Mouse (Mus musculus): ENCODE data around the gene Ankrd45. TPM values are rescaled to one million over a fixed set of nuclear protein-coding genes. Genes with fewer than 3 reads are reported as not detected.
"Not testable (repeated sequence)": the region's sequence is repeated elsewhere in the genome, so short reads cannot be mapped to it uniquely, and the experiment has no call there.

Gene Ankrd45
- polyA plus RNA-seq, 1 experiment: 3.3 TPM

DNA sequence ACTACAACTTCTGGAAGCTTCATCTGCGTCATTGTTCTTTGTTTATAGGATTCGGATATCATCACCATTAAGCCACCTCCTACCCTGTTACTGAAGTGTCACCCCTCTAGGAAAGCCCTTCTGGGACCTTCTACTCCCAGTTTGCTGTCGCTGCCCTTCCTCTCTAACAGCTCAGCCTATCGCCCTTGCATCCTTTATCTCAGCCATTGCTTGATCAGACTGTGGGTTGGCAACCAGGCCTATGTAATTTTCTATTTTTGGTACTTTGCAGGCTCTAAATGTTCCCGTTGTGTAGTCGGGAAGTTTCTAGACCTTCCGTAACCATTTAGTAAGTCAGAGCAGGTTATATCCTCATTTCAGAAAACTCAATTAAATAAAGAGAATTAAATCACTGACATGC lies 725 bp downstream of the Ankrd45 start:
- Histone ChIP-seq H3K9ac (ENCODE audit: low read depth, poor library complexity, severe bottlenecking) (peak overlapping the region; percentile 59; the same call in 1 of the 2 replicates), H3K27ac (ENCODE audit: insufficient read depth, low read length) (no peak overlapping the region), H3K9me3 (replicated peaks; ENCODE audit: control insufficient read depth, insufficient read depth, low read length, poor library complexity, severe bottlenecking) (peaks cover 19% of the 10 kb centered on the region), H3K4me1 (ENCODE audit: control insufficient read depth, insufficient read depth, low read length) (no peaks in the 10 kb centered on the region), H3K4me3 (ENCODE audit: low read depth, low read length) (no peak overlapping the region), H3K36me3 (ENCODE audit: control insufficient read depth, insufficient read depth, low read length, poor library complexity, severe bottlenecking) (no peaks in the 10 kb centered on the region), H3K27me3 (ENCODE audit: control insufficient read depth, insufficient read depth, low read length, poor library complexity, severe bottlenecking) (no peaks in the 10 kb centered on the region)
- TF ChIP-seq POLR2A (IDR thresholded peaks at IDR 0.05; ENCODE audit: insufficient read depth, low read length) (no peak), CTCF (IDR thresholded peaks at IDR 0.05; ENCODE audit: low read depth, low read length) (no peak), EP300 (IDR thresholded peaks at IDR 0.05; ENCODE audit: insufficient read depth, low read depth, low read length) (no peak)

DNA sequence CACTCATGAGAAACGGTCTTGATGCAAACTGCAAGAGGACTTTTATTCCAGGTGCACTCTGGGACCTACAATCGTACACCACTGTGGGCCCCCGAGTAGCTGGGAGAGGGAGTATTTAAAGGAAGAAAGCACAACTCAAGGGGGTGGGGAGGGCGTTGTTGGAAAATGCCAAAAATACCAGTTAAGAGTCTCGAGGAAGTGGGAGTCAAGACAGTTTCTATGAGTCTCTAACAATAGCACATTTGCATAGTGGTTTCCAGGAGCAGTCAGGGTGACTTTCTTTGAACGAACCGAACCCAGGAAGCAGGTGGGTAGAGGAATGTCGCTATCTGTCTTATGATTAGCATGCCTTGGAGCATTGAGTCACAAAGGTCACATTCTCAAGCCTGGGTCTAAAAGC lies 3.1 kb downstream of the Ankrd45 start:
- not testable (repeated sequence) for H3K36me3 ChIP-seq (ENCODE audit: control insufficient read depth, insufficient read depth, low read length, poor library complexity, severe bottlenecking); H3K9ac ChIP-seq (ENCODE audit: low read depth, poor library complexity, severe bottlenecking); H3K27me3 ChIP-seq (ENCODE audit: control insufficient read depth, insufficient read depth, low read length, poor library complexity, severe bottlenecking); H3K4me3 ChIP-seq (ENCODE audit: low read depth, low read length); H3K4me1 ChIP-seq (ENCODE audit: control insufficient read depth, insufficient read depth, low read length); H3K27ac ChIP-seq (ENCODE audit: insufficient read depth, low read length)
- peaks cover 19% of the 10 kb centered on the region for H3K9me3 ChIP-seq (replicated peaks; ENCODE audit: control insufficient read depth, insufficient read depth, low read length, poor library complexity, severe bottlenecking)

DNA sequence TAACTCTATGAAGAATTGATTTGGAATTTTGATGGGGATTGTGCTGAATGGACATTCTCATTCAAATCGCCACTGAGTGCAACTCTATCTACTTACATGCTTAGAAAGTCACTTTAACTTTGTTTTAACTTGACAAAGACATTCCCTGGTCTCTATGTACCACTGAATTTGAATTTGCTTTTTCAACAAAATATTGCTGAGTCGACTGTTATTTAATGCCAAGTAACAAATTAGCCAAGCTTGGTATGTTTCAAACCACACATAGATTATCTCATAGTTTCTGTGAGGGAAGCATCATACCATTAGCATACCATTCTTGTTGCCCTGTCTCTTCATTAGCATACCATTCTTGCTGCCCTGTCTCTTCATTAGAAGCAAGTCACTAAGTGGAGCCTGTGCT lies 5.4 kb downstream of the Ankrd45 start:
- Histone ChIP-seq H3K9me3 (replicated peaks; ENCODE audit: control insufficient read depth, insufficient read depth, low read length, poor library complexity, severe bottlenecking) (peaks cover 19% of the 10 kb centered on the region), H3K27me3 (ENCODE audit: control insufficient read depth, insufficient read depth, low read length, poor library complexity, severe bottlenecking) (no peaks in the 10 kb centered on the region), H3K4me1 (ENCODE audit: control insufficient read depth, insufficient read depth, low read length) (peaks cover 2% of the 10 kb centered on the region), H3K36me3 (ENCODE audit: control insufficient read depth, insufficient read depth, low read length, poor library complexity, severe bottlenecking) (no peaks in the 10 kb centered on the region), H3K27ac (ENCODE audit: insufficient read depth, low read length) (peak overlapping the region; percentile 2; the same call in 1 of the 2 replicates), H3K9ac (ENCODE audit: low read depth, poor library complexity, severe bottlenecking) (no peak overlapping the region), H3K4me3 (ENCODE audit: low read depth, low read length) (no peak overlapping the region)
- TF ChIP-seq POLR2A (IDR thresholded peaks at IDR 0.05; ENCODE audit: insufficient read depth, low read length): no peak
- no peak for TF ChIP-seq EP300 (IDR thresholded peaks at IDR 0.05; ENCODE audit: insufficient read depth, low read depth, low read length)

DNA sequence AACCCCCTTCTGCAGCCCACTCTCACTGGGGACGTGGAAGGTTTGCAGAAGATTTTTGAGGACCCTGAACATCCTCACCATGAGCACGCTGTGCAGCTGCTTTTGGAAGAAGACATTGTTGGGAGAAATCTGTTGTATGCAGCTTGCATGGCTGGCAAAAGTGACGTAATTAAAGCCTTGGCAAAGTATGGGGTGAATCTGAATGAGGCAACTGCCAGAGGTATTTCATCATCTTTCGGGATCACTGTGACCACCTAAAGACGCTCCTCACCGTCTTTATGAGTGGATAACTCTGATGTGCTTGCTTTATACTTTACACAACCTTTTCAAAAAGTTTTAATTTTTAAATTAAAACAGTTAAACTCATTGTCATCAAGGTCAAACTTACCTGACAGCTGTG lies 8.6 kb downstream of the Ankrd45 start:
- peak overlapping the region; percentile 17 for H3K4me3 ChIP-seq (ENCODE audit: low read depth, low read length)
- no peak for TF ChIP-seq POLR2A (IDR thresholded peaks at IDR 0.05; ENCODE audit: insufficient read depth, low read length)
- TF ChIP-seq CTCF (IDR thresholded peaks at IDR 0.05; ENCODE audit: low read depth, low read length): no peak
- no peak for TF ChIP-seq EP300 (IDR thresholded peaks at IDR 0.05; ENCODE audit: insufficient read depth, low read depth, low read length)

DNA sequence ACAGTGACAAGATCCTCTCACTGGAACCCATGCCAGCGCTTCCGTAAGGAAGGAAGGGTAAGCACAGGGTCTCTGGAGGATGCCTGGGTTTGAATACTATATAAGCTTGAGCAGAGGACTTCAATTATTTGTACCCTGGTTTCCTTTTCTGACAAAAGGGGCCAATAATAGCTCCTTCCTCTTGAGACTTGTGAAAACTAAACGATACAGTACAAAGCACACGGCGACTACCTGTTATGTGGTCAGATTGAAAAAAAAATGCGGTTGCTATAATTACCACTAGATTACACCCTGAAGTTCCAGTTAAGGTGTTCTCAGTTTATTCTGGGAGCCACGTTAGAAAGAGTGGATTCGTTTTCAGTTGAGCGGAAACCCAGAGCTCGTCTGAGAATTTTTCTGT lies 14.1 kb downstream of the Ankrd45 start:
- Histone ChIP-seq H3K9me3 (replicated peaks; ENCODE audit: control insufficient read depth, insufficient read depth, low read length, poor library complexity, severe bottlenecking) (no peaks in the 10 kb centered on the region), H3K4me3 (ENCODE audit: low read depth, low read length) (no peak overlapping the region), H3K27ac (ENCODE audit: insufficient read depth, low read length) (no peak overlapping the region), H3K36me3 (ENCODE audit: control insufficient read depth, insufficient read depth, low read length, poor library complexity, severe bottlenecking) (no peaks in the 10 kb centered on the region), H3K9ac (ENCODE audit: low read depth, poor library complexity, severe bottlenecking) (no peak overlapping the region), H3K4me1 (ENCODE audit: control insufficient read depth, insufficient read depth, low read length) (peaks cover 2% of the 10 kb centered on the region), H3K27me3 (ENCODE audit: control insufficient read depth, insufficient read depth, low read length, poor library complexity, severe bottlenecking) (no peaks in the 10 kb centered on the region)
- TF ChIP-seq EP300 (IDR thresholded peaks at IDR 0.05; ENCODE audit: insufficient read depth, low read depth, low read length): no peak
- no peak for TF ChIP-seq CTCF (IDR thresholded peaks at IDR 0.05; ENCODE audit: low read depth, low read length)
- TF ChIP-seq POLR2A (IDR thresholded peaks at IDR 0.05; ENCODE audit: insufficient read depth, low read length): no peak

More for the DNA sequence above, 8.6 kb downstream of the Ankrd45 start:
- no peaks in the 10 kb centered on the region for H3K9me3 ChIP-seq (replicated peaks; ENCODE audit: control insufficient read depth, insufficient read depth, low read length, poor library complexity, severe bottlenecking)
- H3K27me3 ChIP-seq (ENCODE audit: control insufficient read depth, insufficient read depth, low read length, poor library complexity, severe bottlenecking): no peaks in the 10 kb centered on the region
- H3K27ac ChIP-seq (ENCODE audit: insufficient read depth, low read length): peak overlapping the region; percentile 3; the same call in 1 of the 2 replicates
- peaks cover 2% of the 10 kb centered on the region for H3K4me1 ChIP-seq (ENCODE audit: control insufficient read depth, insufficient read depth, low read length)
- H3K9ac ChIP-seq (ENCODE audit: low read depth, poor library complexity, severe bottlenecking): peak overlapping the region; percentile 42
- H3K36me3 ChIP-seq (ENCODE audit: control insufficient read depth, insufficient read depth, low read length, poor library complexity, severe bottlenecking): no peaks in the 10 kb centered on the region

DNA sequence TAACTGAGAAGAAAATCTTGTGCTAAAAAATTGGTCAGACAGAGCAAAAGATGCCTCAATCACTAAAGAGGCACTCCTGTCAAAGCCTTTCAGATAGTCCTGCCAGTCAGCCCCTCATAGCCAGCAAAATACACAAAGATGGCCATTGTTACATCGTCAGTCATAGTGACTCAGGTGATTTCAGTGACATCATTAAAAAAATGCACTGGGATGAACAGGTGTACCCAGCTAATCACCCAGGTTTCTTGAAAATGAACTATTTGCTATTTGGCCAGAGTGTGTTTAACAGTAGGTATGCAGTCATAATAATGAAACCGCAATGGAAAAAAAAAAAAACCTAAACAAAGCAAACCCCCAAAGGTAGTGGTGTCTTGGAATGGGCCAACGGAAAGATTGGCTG lies 16.7 kb downstream of the Ankrd45 start, which contains the start of gene Tex50:
Tex50 (minus strand) TSS at position 101 of the 400 bp plus-strand sequence.
- no peaks in the 10 kb centered on the region for H3K36me3 ChIP-seq (ENCODE audit: control insufficient read depth, insufficient read depth, low read length, poor library complexity, severe bottlenecking)

More for the DNA sequence above, 16.7 kb downstream of the Ankrd45 start, which contains the start of gene Tex50:
- TF ChIP-seq EP300 (IDR thresholded peaks at IDR 0.05; ENCODE audit: insufficient read depth, low read depth, low read length) (no peak), CTCF (IDR thresholded peaks at IDR 0.05; ENCODE audit: low read depth, low read length) (no peak), POLR2A (IDR thresholded peaks at IDR 0.05; ENCODE audit: insufficient read depth, low read length) (no peak)
- Histone ChIP-seq H3K4me3 (ENCODE audit: low read depth, low read length) (no peak within 1 kb of the TSS), H3K27me3 (ENCODE audit: control insufficient read depth, insufficient read depth, low read length, poor library complexity, severe bottlenecking) (no peaks in the 10 kb centered on the region), H3K27ac (ENCODE audit: insufficient read depth, low read length) (peak within 1 kb of the TSS; percentile 49; the same call in 1 of the 2 replicates), H3K9ac (ENCODE audit: low read depth, poor library complexity, severe bottlenecking) (no peak within 1 kb of the TSS), H3K9me3 (replicated peaks; ENCODE audit: control insufficient read depth, insufficient read depth, low read length, poor library complexity, severe bottlenecking) (peaks cover 5% of the 10 kb centered on the region), H3K4me1 (ENCODE audit: control insufficient read depth, insufficient read depth, low read length) (peaks cover 2% of the 10 kb centered on the region)

Data from ES-Bruce4 (cell line).